Mouse (Mus musculus): Measurements from ENCODE around the gene E130208F15Rik.

- no peak for TF ChIP-seq CTCF (IDR thresholded peaks at IDR 0.05; ENCODE audit: control insufficient read depth, insufficient read depth, insufficient replicate concordance, low read depth, low read length)
- peak; percentile 83 for TF ChIP-seq POLR2A (IDR thresholded peaks at IDR 0.05; ENCODE audit: control insufficient read depth, low read depth, low read length)
Observed at GRCm38 (mm10) chr7:30322285-30322667, 736 bp downstream of the E130208F15Rik start.
